Mouse (Mus musculus) left cerebral cortex, postnatal 10 days (tissue): ENCODE data around the gene Ccdc155. TPM values are rescaled to one million over a fixed set of nuclear protein-coding genes. Genes with fewer than 3 reads are reported as not detected.

Source experiments
- DNase-seq, 2 experiments: peaks; one replicate each; pipeline ENCODE4 v3.0.0; 2021 to 2022; ENCODE audit warnings: low spot score in 2 of 2, mixed read lengths in 1 of 2; ENCODE audit errors: extremely low spot score in 1 of 2
- intact Hi-C: fragments of 180-260 bp; cut with DNase I; formaldehyde crosslinking; loops from one replicate; pipeline ENCODE4 v1.15.1; 2025
- total RNA-seq, 2 experiments: library from RNA; stranded (reverse); gene quantifications; 2 replicates each; pipeline ENCODE4 v1.2.3; 2021

Ccdc155 gene
- total RNA-seq, 2 experiments from 2014 or later: 2.0 to 2.3 TPM

DNA sequence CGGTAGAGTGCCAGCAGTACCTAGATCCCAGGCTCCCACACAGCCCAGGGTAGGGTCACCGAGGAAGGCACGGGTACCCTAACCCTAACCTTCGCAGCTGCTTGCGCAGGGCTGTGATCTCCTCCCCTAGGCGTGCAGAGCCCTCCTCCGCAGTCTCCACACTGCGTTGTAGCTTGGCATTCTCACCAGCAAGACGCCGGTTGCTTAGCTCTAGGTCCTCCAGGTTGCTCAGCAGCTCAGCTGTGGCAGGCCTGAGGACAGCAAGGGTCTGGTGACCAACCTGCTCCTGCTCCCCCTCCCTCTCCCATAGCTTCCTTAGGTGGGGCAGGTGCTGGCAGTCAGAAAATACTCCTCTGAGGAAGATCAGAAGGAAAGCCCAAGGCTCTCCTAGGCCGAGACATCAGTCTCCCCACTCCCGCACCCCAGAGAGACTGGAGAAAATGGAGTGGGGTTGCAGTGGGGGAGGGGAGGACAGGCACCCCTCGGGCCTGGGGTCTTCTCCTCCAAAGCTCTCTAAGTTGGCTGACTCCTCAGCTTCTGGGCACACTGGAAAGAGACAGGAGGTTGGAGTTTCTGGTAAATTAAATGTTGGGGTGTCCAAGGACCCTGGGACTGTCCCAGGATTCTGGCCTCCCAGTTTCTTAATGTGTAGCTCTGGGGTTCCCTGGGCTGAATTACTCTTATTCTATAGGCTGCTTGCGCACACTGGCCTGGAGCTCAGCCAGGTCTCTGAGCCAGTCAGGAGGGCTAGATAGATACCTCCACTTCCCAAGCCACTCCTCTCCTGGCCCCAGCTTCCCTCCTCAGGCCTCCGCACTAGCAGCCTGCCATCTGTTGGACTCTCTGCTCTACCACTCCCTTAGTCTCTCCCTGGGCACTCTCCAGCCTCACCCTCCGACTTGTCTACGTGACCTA is 10.6 kb downstream of the Ccdc155 start:
- DNase-seq: no peak
- intact Hi-C loops: no loop called here

DNA sequence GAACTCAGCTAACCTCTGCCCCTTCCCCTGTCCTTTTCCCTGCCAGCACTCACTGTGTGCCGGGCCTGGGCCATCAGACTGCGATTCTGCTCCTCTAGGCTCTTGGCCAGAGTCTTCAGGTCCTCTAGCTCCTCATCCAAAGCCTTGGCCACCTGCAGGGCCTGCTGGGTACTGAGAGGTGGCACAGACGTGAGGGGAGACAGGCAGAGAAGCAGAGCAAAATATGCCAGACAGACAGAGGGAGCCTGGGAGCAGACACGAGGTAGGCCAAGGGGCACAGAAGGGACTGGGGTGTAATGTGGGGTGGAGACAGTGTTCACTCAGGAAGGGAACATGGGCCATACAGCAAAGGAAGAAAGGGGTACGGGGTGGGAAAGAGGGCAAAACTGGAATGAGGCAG is 11.3 kb downstream of the Ccdc155 start:
- no peak for DNase-seq
- intact Hi-C loops: no loop called here

DNA sequence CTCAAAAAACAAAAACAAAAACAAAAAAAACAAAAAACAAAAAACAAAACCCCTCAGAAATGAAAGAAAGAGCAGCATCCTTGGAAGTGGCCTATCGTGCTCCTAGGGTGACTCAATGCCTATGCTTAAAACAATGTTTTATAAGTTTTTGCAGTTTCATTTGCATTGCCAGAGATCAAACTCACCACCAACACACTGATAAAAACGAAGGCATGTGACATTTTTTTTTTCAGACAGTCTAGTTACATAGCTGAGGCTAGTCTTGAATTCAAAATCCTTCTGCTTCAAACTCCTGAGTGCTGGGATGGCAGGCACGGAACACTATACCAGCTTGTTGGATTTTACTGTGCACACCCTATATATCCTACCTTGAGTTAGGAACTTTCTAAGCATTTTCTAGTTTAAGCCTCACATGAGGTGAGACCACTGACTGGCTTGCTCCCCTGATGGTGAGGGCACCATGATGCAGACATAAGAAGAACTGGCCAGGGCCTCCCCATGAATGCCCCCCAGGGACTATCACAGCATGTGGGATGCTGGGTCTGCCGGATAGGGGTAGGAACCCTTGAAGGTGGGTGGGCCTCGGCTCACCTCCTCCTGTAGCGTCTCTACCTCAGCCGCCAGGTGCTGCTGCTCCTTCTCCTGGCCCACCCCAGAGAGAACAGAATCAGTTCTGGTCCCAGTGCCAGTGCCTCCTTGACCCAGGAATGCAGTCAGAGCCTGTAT is 11.9 kb downstream of the Ccdc155 start:
- intact Hi-C loops: no loop called here
- no peak for DNase-seq

DNA sequence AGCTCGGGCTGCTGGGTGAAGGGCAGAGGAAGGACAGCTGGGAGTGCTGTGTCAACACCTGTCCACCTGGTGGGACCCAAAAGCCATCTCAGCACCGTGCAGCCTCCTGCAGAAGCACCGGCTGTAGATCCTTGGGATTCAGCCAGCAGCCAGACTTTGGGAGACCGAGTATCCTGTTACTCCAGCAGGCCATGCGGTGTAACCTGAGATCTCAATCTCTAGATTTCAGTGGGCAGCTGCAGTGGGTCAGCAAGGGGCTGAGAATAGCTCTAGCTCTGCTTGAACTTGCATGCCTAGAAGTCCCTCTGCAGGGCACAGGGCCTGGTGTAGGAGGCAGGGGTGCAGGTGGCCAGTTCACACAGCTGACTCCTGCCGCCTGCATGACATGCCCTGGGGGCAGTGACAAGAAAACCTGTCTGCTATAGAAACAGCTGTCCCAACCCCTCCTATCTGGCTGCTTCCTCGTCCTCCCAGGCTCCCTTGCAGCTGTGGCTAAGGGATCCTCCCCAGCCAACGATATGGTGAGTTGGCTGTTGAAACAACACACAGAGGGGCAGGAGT is 12.8 kb downstream of the Ccdc155 start:
- intact Hi-C loops: no loop called here
- DNase-seq: no peak

DNA sequence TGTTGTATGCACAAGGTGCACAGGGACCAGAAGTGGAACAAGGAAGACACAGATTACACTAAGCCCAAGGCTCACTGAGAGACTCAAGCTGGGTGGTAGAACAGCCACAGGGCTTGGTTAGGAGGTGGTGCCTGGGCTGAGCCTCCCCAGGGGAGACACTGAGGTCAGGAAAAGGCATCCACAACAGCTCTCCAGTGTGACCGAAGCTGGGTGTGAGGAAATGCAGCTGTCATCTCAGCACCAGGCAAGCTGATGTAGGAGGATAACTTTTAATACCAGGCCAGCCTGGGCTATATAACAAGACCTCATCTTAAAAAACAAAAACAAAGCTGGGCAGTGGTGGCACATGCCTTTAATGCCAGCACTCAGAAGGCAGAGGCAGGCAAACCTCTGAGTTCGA is 13.5 kb downstream of the Ccdc155 start:
- DNase-seq: no peak
- intact Hi-C loops: no loop called here

DNA sequence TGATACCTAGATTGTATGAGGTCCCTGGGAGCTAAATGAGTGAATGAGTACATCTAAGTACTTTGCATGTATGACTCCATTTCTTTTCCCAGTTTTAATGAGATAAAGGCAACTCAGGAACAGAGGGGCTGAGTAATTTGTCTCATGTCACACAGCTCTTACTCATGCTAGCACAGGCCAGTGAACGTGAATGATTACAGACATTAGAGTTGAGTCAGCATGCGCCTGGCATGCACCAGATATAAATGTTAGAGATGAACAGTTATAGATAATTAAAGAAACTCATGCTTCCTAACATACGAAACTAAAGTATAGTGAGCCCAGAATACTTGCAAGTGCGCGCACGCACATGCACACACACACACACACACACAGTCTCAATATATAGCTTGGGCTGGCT is 14.5 kb downstream of the Ccdc155 start:
- intact Hi-C loops: no loop called here
- no peak for DNase-seq

DNA sequence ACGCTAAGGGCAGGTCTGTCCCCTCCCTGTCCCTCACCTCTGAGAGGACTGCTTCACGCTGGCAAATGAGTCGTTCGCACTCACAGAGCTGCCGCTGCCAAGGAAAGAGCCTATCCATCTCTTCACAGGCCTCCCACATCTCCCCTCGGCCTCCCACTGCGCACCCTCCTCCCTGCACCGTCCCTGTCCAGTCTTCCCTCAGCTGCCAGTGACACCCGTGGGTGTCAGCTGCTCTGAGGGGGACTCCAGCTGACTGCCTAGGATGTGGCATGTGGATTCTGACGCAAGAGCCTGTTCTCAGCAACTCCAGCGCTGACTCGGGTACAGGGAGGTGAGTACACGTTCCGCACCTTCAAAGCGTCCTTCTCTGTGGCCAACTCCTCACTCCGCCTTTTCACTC is 15.1 kb downstream of the Ccdc155 start:
- DNase-seq: no peak
- intact Hi-C loops: no loop called here

DNA sequence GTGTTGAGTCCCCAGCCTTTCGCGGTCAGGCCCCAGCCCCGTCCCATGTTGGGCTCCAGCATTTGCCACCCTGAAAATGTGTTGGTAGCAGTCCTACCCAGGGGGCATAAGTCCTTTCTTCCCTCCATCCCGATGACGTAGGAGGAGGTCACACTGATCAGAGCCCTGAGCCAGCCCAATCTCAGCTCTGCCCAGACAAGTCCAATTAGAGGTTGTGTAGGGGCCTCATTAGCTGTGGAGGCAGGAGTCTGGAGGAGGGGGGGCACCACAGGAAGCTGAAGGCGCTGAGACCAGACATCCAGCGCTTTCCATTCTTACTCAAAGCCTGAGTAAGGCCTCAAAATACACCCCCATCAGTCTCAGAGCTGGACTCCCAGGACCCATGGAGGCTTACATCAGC is 18.8 kb downstream of the Ccdc155 start:
- DNase-seq: no peak
- intact Hi-C loops: no loop called here

DNA sequence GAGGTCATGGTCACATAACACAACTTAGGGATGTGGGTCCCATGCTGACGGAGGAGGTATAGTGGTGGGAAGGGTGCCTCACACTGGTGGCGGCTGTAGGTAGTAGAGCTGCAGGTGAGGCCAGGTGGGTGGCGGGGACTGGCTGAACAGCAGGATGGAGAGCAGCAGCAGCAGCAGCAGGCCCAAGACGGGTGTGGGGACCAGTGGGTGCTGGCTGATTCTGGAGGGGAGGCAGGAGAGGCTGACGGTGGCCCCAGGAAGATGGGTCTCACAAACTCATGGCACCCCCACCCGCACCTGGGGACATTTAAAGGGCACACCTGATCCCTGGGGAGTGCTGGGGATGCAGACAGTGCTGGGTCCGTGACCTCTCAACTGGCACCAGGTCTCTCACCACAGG is 21.0 kb downstream of the Ccdc155 start:
- intact Hi-C loops: no loop called here
- DNase-seq: no peak

DNA sequence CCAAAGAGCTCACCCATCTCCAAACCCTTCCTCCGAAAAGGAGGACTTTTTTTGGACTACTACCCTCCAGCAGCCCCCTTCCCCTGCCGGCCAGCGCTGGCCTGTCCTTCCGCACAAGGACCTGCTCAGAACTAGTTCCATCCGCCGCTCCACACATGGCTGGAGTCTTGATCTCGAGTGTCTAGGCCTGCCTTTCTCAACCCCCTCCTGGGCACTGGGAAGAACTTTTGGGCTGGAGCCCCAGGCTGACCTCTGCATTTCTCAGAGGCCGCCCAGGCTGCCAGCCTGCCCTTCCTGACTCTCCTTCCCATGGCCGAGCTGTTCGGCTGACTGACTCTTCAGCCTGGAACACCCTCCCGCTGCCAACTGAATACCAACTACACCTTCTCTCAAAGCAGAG is 22.1 kb downstream of the Ccdc155 start:
- DNase-seq: no peak
- intact Hi-C loops: no loop called here

DNA sequence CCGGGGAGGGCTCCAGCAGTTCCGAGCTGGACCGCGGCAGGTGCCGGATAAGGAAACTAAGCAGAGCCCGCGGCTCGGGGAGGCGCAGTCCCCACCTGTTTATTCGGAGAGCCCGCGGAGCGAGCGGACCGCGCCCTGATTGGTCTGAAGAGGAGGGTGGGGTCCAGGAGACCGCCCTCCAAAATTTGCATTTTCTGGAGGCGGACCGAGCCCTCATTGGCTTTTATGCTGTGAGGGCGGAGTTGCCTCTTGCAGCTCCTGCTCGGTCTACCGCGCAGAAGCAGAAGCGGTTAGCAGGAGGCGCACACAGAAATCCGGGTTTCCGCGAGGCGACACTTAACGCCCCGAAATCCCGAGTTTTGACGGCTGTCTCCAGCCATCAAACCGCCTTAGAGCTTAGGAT is 22.5 kb downstream of the Ccdc155 start:
- intact Hi-C loops: no loop called here
- peak; percentile 80 to 90 for DNase-seq

DNA sequence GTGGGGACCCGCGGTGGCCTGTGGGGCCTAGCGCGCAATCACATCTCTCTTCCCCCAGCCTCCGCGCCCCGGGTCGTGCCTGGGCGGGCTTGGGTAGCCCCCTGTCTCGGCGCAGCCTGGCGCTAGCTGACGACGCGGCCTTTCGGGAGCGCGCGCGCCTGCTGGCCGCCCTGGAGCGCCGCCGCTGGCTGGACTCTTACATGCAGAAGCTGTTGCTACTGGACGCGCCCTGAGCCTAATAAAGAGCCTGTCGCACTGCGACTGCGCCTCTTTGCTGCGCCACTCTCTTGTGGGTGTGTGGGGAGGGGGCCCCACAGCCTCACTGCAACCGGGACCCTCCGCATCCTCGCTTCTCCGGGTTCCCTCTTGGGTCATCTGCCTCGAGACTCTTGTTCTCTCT is 23.2 kb downstream of the Ccdc155 start:
- peak in 1 of 2 experiments; percentile 60 for DNase-seq
- intact Hi-C loops: no loop called here

DNA sequence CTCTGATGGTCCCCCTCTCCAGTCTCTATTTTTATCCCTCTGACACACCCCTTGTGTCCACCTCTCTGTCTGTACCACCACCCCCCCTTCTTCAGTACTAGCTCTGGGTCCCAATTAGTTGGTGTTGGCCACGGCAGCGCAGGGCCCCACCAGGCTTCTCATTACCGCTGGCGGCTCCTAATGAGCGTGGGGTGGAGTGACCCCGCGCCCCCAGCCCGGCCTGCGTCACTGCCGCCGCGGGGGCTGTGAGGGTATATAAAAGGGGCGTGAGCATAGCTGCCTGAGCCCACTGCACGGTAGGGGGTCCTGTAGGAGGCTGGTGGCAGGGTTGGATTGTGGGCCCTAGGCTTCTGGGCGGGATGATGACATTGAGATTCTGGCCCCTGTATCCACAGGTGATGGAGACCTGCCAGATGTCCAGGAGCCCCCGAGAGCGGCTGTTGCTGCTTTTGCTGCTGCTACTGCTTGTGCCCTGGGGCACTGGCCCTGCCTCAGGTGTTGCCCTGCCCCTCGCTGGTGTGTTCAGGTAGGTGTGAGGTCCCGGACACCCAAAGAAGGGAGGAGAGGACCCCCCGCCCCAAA is 23.7 kb downstream of the Ccdc155 start, which contains the start of gene Pth2:
Gene Pth2, plus strand, starts transcription at position 100 of the 582 bp plus-strand sequence.
- no peak for DNase-seq
- intact Hi-C loops: no loop called here

DNA sequence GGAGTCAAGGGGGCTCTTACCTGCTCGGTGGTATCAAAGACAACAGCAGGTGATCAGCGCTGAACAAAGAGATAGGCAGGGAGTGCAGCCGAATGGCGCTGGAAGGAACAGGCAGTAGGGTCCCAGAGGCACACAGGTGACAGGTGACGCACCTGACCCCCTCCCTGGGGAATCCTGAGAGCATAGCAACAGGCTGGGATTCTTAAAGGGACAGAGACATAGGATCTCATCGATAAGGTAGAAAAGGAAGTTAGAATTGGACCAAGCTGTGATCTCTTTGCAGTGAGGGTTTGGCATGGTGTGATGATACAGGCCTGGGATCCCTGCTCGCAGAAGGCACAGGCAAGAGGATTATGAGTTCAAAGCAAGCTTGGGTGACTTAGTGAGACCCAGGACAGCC is 25.2 kb downstream of the Ccdc155 start, which contains the start of gene Gfy:
Gene Gfy, minus strand, starts transcription at position 101 of the 400 bp plus-strand sequence.
- no peak for DNase-seq
- intact Hi-C loops: no loop called here

DNA sequence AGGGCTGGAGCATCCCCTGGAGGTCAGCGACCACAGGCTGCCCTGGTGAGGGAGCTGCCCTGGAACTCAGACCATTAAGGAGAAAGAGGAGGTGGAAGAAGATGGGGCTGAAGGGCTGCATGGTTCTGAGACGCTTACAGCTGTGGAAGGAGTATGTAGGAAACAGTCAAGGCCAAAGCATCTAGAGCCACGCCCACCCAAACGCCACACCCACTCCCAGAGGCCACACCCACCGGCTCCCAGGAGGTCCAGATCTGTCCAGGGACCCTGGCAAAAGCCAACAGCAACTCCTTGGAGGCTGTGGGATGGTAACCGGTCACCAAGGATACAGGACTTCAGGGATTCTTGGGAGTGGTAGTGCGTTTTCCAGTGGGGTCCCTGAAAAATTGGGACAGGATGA is 26.1 kb downstream of the Ccdc155 start:
- no peak for DNase-seq
- intact Hi-C loops: no loop called here

DNA sequence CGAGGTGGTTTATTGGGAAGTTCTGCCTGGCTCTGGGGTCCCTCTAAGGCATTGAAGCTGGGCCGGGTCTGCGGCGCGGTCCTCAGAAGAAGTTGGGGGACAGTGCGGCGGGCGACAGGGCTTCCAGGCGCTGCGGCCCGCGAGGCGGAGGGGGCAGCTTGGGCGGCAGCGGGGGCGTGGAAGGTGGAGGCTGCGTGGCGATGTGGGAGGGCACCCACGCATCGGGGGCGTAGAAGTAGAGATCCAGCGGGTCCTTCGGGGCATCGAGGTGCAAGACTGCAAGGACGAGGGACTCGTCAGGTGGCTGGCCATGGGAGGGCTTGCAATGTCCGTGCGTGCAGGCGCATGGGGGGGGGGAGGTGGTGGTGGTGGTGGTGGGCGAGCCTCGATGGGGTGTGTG is 28.3 kb downstream of the Ccdc155 start:
- intact Hi-C loops: no loop called here
- DNase-seq: peak in 1 of 2 experiments; percentile 57

DNA sequence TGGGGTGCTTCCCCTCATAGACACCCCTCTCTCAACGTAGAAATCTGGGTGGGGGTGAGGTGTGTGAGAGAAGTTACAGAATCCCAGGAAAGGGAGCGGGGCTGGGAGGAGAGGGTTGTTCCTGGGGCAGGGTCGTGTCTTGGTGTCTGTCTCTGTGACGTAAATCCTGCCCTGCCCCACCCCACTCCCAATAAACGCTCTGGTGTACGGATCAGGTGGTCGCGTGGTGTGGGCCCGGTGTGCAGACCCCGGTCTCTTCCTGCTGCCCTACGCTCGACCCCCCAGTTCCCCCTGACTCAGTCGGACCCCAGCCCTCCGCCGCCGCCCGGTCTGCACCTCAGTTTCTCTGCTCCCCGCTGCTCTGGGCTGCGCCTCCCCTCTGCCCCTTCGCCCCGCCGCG is 28.8 kb downstream of the Ccdc155 start:
- intact Hi-C loops: no loop called here
- DNase-seq: no peak

DNA sequence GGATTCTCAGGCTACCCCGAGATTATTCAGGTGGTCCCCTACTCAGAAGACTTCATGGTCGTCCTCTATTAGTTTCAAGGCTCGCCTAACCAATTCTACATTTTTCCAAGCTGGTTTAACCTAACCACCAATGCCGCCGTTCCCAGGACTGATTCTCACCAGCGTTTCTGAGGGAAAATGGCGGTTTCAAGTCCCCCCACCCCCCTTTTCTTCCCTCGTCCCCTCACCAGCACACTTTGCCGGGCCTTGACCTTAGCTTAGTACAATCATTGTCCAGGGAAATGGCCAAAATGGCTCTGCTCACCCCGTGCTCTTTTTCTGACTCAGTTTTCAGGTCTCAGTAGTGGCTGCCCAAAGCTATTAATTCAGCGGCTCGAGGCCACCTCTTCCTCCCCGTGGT is 29.3 kb downstream of the Ccdc155 start:
- intact Hi-C loops: no loop called here
- no peak for DNase-seq

DNA sequence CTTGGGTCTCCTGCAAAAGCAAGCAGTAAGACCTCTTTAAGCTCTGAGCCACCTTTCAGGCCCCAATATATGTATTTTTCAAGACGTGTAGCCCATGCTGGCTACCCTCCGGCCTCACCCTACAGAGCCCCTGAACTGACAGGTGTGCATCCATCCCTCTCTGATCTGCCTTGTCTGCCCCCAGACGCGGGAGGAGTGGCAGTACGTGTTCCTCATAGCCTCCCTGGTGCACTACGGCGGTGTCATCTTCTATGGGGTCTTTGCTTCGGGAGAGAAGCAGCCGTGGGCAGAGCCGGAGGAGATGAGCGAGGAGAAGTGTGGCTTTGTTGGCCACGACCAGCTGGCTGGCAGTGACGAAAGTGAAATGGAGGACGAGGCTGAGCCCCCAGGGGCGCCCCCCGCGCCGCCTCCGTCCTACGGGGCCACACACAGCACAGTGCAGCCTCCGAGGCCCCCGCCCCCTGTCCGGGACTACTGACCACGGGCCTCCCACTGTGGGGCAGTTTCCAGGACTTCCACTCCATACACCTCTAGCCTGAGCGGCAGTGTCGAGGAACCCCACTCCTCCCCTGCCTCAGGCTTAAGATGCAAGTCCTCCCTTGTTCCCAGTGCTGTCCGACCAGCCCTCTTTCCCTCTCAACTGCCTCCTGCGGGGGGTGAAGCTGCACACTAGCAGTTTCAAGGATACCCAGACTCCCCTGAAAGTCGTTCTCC is 30.0 kb downstream of the Ccdc155 start:
- no peak for DNase-seq
- intact Hi-C loops: no loop called here
